Mouse (Mus musculus): ENCODE measurements around the gene Ralb.

GRCm38 (mm10) chr1:119494024-119494711 is 10.4 kb downstream of the Ralb start:
- no peak for TF ChIP-seq CTCF (IDR thresholded peaks at IDR 0.05; ENCODE audit: insufficient read depth, low read depth, low read length)
- TF ChIP-seq POLR2A (IDR thresholded peaks at IDR 0.05; ENCODE audit: insufficient read depth, low read depth, low read length) = no peak

All from olfactory bulb, adult 2 months (tissue).